Mouse (Mus musculus) 416B (cell line): Measurements from ENCODE around the gene Padi4.

Experiments used
- DNase-seq: peaks from one replicate; pipeline ENCODE4 v3.0.0; 2011; ENCODE audit warnings: low read depth

Gene Padi4

DNA sequence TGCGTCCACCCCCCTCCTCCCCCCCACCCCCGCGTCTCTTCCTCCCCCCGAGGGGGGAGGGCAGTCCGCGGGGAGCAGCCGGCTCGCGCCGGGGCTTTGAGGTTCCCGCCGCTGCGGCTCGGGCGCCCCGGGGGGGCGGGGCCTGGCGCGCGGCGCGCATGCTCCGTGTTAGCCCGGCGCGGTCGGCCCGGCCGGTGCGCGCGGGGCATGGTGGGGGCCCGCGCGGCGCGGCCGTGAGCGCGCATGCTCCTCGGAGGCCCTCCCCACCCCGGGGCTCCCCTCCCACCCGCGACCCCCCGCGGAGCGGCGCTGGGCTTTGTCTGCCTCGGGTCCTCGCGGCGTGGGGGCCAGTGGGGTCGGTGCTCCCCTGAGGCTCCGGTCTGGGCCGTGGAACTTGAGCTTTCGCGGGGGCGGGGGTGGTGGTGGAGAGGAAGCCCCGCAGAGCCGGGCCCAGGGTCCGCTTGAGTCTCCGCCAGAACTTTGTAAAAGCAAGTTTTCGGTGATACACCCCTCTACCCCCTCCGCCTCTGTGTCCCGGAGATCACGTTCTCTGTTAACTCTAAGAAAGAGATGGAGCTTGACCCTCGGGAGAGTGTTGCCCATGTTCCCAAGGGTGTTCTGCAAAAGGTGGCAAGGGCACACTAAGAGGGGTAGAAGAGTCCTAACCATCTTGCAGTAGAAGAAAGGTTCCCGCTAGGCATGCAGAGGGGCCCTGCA, 71.3 kb downstream of the Padi4 start:
- DNase-seq: peak; percentile 76

DNA sequence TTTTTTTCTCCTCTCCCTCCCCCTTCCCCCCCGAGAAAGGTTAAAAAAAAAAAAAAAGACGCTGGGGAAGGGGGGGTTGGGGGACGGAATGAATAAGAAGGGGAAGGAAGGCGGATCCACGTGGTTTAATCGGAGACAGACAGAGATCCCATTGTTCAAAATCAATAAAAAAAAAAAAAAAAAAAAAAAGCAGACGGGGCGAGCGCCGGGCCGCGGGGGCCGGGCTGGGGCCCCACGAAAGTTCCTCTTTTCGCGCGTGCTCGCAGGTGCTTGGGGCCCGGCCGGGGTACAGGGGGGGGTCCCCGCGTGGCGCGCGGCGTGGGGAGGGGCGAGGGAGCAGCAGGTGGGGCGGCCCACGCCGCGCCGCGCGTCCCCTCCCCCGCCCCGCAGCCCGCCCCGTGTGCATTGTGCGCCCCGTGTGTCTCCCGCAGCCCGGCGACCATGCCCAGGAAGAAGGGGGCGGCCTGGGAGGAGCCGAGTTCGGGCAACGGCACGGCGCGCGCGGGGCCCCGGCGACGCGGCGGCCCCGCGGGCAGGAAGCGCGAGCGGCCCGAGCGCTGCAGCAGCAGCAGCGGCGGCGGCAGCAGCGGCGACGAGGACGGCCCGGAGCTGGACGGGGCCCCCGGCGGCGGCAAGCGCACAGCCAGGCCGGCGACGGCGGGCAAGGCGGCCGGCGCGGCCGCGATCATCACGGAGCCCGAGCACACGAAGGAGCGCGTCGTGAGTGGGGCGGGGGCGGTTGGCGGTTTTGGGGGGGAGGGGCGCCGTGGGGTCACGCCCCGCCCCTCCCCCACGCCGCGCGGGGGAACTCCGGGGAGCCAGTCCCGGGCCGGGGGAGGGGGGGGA, 72.1 kb downstream of the Padi4 start:
- DNase-seq: peak; percentile 84

DNA sequence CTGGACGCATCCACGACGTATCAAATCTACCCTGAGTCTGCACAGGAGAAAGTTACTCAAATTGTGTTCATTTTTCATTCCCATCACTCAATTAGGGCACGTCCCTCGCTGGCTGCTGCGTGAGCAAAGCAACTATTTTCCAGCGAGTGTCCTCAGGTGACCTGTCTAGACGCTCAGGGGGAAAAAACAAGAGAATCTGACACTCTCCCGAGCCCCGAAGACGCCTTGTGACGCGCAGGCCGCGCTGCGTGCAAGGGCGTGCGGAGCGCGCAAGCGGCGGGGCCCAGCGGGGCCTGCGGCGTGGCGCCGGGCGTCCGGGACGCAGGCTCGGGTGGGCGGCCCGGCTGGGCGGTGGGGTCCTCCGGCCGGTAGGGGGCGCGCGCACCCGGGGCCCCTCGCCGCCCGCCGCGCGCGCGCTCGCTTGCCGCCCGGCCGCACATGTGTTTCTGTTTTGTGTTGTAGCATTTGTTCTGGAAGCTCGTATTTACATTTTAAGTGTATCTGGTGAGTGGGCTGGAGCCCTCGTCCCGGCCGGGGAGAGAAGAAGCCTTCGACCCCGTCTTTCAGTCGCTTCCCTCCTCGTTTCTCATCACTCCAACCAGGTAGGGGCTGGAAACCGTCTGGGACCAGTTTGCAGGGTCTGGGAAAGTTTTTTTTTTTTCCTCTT, 72.9 kb downstream of the Padi4 start:
- peak; percentile 89 for DNase-seq

DNA sequence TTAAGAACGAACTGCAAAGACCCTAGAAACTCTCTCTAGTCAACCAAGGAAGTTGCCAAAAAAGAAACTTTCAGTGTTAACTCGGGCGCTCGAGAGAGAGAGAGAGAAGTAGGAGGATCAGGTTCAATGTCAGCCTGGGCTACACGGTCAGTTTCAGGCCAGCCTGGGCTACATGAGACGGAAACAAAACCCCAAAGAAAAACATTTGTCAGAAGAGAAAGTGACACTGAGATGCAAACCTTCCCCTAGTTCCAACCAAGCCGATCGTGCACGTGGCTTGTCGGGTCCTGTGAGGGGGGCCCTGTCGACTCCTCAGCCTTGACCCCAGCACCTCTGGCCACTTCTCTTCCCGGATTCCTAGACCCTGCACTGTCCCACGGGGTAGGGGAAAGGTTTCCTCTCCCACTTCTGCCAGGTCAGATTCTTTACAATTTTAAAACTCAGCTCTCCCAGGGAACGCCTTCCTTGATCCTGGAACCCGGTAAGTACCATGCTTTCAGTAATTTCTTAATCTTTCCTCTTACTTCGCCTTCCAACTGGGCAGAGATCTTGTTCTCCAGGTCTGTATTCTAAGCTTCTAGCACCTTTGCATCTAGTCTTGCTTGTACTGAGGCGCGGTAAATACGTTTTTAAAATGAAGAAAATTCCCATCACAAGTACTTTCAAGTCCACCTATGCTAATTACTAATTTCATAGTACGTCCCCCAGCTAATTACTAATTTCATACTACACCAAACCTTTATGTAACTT, 73.6 kb downstream of the Padi4 start, which contains the start of gene Rcc2:
Gene Rcc2, plus strand, starts transcription at position 273 of the 750 bp plus-strand sequence.
- DNase-seq: peak; percentile 74

DNA sequence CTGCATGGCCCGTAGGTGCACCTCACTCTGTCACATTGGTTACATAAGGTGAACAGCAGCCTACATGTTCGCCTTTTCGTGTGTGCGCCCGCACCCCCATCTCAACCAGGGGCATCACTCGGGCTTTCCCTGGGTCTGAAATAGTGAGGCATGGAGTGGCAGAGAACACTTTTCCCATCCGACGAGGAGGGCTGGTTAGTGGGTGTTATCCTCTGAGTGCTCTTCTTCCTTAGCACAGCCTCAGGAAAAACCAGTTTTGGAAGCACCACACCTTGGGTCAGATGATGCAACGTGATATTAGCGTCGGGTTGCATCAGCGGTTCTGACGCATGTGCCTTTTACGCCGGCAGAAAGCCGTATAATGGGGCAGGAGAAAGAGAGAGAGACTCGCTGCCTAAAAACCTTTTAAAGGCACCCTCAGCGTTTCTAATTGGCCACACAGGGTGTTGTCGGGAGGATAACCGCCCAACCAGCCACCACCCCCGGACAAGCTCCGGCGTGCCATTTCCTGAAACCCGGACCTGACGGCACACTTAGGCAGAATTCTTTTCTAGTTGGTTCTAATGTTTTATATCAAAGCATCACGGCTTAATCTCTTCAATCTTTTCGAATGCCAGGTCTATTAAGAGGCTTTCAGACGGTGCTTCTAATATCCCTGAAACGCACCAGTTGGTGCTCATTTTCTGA, 74.5 kb downstream of the Padi4 start:
- DNase-seq: peak; percentile 98
